Mouse (Mus musculus): Measurements from ENCODE around the gene Hivep3.

Hivep3 gene

GRCm38 (mm10) chr4:120145931-120146330, 412.3 kb downstream of the Hivep3 start:
- in situ Hi-C loops (cut with MboI, MseI) = no loop called here

GRCm38 (mm10) chr4:120148291-120149141, 414.9 kb downstream of the Hivep3 start:
- in situ Hi-C loops (cut with MboI, MseI) = no loop called here

GRCm38 (mm10) chr4:120149142-120149524, 415.5 kb downstream of the Hivep3 start:
- in situ Hi-C loops (cut with MboI, MseI) = no loop called here

- in situ Hi-C loops (cut with MboI, MseI) = no loop called here
These were observed 416.8 kb downstream of the Hivep3 start for GRCm38 (mm10) chr4:120150345-120150920.

- in situ Hi-C loops (cut with MboI, MseI) = no loop called here
These were observed 418.3 kb downstream of the Hivep3 start for GRCm38 (mm10) chr4:120151906-120152305.

- in situ Hi-C loops (cut with MboI, MseI) = no loop called here
These were observed 419.1 kb downstream of the Hivep3 start for GRCm38 (mm10) chr4:120152648-120153047.

- in situ Hi-C loops (cut with MboI, MseI) = no loop called here
These were observed 420.2 kb downstream of the Hivep3 start for GRCm38 (mm10) chr4:120153736-120154135.

- in situ Hi-C loops (cut with MboI, MseI) = no loop called here
These were observed 425.2 kb downstream of the Hivep3 start for GRCm38 (mm10) chr4:120158714-120159310.

- in situ Hi-C loops (cut with MboI, MseI) = no loop called here
These were observed 427.8 kb downstream of the Hivep3 start, which contains the start of gene Edn2 for GRCm38 (mm10) chr4:120161166-120161949. Gene Edn2 (plus strand): TSS chr4:120161206.

- in situ Hi-C loops (cut with MboI, MseI) = no loop called here
These were observed 429.0 kb downstream of the Hivep3 start for GRCm38 (mm10) chr4:120162586-120162985.

GRCm38 (mm10) chr4:120163242-120163641, 429.7 kb downstream of the Hivep3 start:
- in situ Hi-C loops (cut with MboI, MseI) = no loop called here

- in situ Hi-C loops (cut with MboI, MseI) = no loop called here
These were observed 430.7 kb downstream of the Hivep3 start for GRCm38 (mm10) chr4:120164316-120164715.

- in situ Hi-C loops (cut with MboI, MseI) = no loop called here
These were observed 434.2 kb downstream of the Hivep3 start for GRCm38 (mm10) chr4:120167778-120168177.

GRCm38 (mm10) chr4:120168346-120168745, 434.8 kb downstream of the Hivep3 start:
- in situ Hi-C loops (cut with MboI, MseI) = no loop called here

- in situ Hi-C loops (cut with MboI, MseI) = no loop called here
These were observed 436.9 kb downstream of the Hivep3 start for GRCm38 (mm10) chr4:120170387-120170936.

GRCm38 (mm10) chr4:120172050-120172684, 438.6 kb downstream of the Hivep3 start:
- in situ Hi-C loops (cut with MboI, MseI) = no loop called here

GRCm38 (mm10) chr4:120179123-120179522, 445.5 kb downstream of the Hivep3 start:
- in situ Hi-C loops (cut with MboI, MseI) = no loop called here

- in situ Hi-C loops (cut with MboI, MseI) = no loop called here
These were observed 447.0 kb downstream of the Hivep3 start for GRCm38 (mm10) chr4:120180535-120180934.

GRCm38 (mm10) chr4:120184374-120184991, 450.9 kb downstream of the Hivep3 start:
- in situ Hi-C loops (cut with MboI, MseI) = no loop called here

GRCm38 (mm10) chr4:120186441-120186840, 452.9 kb downstream of the Hivep3 start:
- in situ Hi-C loops (cut with MboI, MseI) = no loop called here

- in situ Hi-C loops (cut with MboI, MseI) = no loop called here
These were observed 453.4 kb downstream of the Hivep3 start for GRCm38 (mm10) chr4:120186934-120187333.

All from T-helper 1 cell (primary cell).